Mouse (Mus musculus) forebrain, embryonic 13.5 days (tissue): ENCODE results near the gene Steap1. TPM values are rescaled to one million over a fixed set of nuclear protein-coding genes. Genes with fewer than 3 reads are reported as not detected.

ENCODE experiments used
- polyA plus RNA-seq: library from polyadenylated mRNA; unstranded; fragments of >200 nt; fragmentation: Nextera tagmentation; extraction: Ambion mirVana; gene quantifications from 2 replicates; pipeline ENCODE4 v1.2.1, GENCODE M21; 2015

Steap1 gene
- polyA plus RNA-seq, 1 experiment from 2014 or later = 3.5 TPM

Other genes with a start within 250 kb of the Steap1 start
- 24.1 and 29.1 TPM in 2 replicates for gene Cldn12, start 234.4 kb downstream of the Steap1 start, polyA plus RNA-seq
- 31.0 and 33.2 TPM in 2 replicates for gene Gtpbp10, start 189.8 kb downstream of the Steap1 start, polyA plus RNA-seq
- 6.4 and 7.1 TPM in 2 replicates for gene Gm8773, start 175.5 kb downstream of the Steap1 start, polyA plus RNA-seq
- 7.3 and 8.3 TPM in 2 replicates for gene Cfap69, start 85.1 kb downstream of the Steap1 start, polyA plus RNA-seq
- 5.4 and 6.2 TPM in 2 replicates for gene Steap2, start 54.7 kb downstream of the Steap1 start, polyA plus RNA-seq